Mouse (Mus musculus): Measurements from ENCODE around the gene Slc2a10.

Gene Slc2a10

DNA sequence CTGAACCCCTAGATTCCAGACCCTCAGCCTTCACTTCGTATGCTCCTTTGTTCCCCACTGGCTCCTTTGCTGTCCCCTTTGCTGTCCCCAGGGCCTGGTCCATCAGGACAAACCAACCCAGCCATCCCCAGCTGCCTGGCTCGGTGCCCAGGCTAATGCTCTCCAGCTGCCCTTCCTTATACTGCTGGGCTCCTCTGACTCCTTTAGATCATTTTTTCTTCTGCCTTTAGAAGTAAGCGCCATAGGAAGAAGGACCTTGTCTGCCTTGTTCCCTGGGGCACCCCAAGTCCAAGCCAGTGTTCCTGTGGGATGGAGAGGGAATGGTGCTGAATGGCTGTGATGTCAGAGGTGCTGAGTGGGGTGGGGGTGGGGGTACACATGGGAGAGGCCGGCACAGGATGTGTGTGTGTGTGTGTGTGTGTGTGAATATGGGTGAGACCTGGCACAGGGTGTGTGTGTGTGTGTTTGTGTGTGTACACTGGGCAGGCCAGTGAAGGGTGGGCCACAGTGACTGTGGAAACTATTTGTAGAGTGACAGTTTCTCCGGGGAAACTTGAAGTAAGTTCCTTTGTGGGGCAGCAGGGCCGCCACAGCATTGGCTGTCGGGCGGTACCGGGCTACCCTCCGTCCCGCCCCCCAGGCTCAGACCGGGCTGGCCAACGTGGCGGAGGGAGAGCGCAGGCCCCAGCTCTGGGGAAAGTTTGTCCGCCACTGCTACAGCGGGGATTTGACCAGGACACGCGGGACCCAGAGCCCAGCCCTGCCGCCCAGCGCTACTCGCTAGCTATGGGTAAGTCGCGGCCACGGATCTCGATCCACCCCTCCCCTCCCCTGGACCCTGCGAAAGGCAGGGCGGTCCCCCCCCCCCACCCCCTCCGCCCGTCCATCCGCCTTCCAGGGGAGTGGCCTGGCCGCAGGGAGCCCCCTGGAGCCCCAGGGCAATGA lies at the start of gene Slc2a10:
Gene Slc2a10, plus strand, starts transcription at position 529 of the 945 bp plus-strand sequence.
- DNase-seq (ENCODE audit: low spot score), result peak; percentile 38

DNA sequence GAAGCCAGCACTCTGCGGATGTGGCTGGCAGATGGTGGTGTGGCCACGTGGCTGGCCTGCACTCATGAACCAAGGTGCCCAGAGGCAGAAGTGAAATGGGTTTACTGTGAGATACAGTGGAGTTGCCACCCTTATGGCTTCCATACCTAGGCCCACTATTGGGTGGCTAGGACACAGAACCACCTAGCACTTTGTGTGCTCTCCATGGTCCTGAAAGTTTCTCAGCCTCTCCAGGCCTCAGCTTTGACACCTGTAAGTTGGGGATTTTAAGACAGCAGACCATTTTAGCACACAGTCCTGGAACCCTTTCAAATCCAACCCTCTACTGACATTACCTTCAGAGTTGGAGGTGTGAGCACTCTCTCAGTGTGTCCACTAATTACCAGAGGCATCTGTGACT lies 46.9 kb upstream of the Slc2a10 start:
- DNase-seq (ENCODE audit: low spot score), result peak; percentile 67

DNA sequence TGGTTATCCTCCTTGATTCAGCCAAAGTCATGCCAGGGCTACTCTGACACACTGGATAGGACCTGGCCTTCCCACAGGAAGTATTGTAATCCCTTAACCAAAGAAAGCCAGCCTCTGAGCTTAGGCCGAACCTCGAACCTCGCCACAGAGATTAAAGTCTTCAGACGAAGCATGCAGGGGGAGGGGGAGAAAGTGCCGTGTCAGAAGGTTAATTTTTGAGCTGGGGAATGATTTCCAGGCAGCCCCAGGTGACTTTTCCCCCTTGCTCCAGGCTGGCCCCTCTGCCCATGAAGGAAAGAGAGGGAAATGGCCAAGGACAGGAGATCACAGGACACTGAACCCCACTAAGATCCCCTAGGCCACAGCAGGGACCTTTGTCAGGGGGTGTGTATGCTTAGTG lies 45.4 kb upstream of the Slc2a10 start:
- no peak for DNase-seq (ENCODE audit: low spot score)

DNA sequence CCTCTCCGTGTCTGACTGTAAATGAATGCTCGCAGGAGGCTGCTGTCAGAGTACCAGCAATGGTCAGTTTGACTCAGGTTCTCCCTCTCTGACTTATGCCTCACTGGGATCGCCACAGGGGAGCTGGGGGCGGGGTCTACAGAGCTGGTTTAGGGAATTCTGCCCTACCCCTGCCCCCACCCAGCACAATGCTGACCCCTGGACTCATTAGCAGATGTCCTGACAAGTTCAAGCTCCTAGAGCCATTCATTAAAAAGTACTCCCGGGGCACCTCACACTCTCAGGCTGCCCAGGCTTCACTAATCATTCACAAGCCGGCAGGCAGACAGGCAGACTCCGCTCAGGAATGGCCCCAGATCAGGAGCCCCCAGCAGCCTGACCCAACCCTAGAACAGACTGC lies 43.9 kb upstream of the Slc2a10 start:
- DNase-seq (ENCODE audit: low spot score), result peak; percentile 41

DNA sequence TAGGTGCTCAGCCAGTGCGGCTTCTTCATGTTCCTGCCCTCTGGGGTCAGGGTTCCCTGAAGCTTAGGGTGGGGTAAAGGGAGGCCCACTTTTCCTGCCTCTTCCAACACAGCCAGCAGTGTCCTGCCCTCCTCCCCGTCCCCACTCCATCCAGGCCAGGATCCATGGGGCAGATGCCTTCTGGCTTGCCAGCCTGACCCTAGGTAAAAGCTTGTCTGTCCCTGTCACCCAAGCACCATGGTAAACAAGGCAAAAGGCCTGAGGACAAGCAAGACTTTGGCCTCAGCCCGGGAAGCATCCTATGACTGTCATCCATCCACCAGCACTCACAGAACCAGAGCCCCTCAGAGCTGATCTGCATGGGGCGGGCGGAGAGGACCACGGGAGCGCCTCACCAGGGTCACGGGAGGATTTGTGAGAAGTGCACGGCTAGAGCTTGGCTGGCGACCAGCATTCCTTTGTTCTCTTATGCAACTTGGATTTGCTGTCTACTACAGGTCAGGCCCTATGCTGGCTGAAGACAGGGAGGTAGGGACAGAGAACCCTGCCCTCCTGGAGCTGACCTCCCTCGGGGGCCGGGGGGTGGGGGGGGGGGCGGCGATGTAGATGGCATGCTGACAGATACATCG lies 35.6 kb upstream of the Slc2a10 start:
- no peak for DNase-seq (ENCODE audit: low spot score)

DNA sequence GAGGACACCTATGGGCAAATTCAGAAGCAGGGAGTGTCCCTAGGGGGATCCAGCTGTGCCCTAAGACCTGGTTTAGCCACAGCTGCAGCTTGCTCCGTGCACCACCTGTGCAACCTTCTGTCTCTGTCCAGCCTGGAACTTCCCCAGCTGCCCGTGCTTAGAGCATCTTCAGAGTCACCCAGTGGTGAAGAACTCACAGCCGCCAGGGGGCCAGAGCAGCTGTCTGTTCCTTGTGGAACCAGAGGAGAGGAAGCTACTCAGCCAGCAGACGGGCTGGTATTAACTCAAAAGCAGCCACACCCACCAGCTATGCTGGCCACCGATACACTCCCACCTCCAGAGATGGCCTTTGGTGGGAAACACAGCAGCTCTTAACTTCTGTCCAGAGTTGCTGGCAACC lies 33.4 kb upstream of the Slc2a10 start:
- DNase-seq (ENCODE audit: low spot score), result no peak

DNA sequence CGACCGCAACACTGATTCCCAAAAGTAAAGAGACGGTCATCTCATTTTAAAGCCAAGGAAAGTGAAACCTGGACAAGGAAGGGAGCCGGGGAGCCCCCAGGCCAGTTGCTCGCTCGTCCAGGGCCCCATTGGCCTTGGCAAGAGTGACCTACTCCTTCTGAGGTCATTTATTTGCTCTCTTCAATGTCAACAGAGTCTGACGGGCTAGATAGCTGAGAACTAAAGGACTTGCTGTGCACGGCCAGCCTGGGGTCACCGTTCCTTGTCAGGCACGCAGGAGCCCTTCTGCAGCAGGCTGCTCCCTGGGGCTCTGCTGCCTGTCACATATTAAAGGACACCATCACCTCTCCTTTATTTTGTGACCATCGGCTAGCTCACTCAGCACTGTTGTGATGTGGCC lies 31.6 kb upstream of the Slc2a10 start:
- DNase-seq (ENCODE audit: low spot score), result no peak

DNA sequence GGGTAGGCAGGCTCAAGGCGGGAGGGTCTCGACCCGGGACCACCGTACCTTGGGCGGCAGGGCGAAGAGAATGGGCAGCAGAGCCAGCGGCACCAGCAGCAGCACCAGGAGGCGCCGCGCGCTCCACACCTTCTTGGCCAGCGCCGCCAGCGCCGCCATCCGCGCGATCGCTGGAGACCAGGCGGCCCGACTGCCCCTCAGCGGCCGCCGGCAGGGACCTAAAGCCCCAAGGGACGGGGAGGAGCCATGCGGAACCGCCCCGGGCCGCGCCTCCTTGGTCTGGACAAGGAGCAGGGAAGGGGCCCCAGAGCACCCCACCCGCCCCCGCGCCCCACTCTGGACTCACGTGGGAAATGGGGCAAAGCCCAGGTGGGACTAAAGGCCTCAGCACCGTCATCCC lies 30.6 kb upstream of the Slc2a10 start, which contains the start of gene Slc13a3:
Gene Slc13a3, minus strand, starts transcription at position 228 of the 400 bp plus-strand sequence.
- peak; percentile 67 for DNase-seq (ENCODE audit: low spot score)

DNA sequence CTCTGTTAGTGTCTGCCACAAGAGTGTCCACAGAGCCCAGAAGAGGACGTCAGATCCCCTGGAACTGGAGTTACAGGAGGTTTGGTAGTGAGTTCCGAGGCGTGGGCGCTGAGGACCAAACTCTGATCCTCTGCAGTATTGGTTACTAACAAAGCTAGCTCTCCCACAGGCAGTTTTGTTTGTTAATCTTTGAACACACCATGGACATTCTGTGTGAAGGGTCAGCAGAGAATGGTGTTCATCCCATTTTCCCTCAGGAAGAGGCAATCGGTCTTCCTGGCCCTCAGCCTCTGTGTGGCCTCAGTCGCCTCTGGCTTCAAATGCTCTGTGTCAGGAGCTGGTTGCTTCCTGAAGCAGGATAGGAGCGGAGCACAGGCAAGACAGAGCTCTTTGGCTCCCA lies 28.2 kb upstream of the Slc2a10 start:
- DNase-seq (ENCODE audit: low spot score), result no peak

DNA sequence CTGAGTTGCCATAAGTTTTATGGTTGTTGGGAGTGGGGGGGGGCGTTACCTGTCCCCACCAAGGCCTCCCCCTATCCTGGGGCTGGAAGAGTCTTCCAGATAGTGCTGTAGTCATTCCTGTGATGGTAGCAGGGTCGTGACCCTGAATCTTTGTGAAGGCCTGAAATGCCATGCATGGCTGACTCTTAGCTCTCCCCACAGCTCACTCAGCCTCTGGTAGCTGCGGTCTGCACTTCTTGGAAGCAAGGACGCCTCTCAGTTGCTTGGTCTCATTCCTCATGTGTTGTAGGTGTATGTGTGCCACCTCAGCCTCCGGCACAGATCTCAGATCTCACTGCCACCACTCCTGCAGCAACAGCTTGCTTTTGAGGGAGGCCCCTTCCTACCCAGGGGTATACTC lies 27.7 kb upstream of the Slc2a10 start:
- DNase-seq (ENCODE audit: low spot score), result no peak

DNA sequence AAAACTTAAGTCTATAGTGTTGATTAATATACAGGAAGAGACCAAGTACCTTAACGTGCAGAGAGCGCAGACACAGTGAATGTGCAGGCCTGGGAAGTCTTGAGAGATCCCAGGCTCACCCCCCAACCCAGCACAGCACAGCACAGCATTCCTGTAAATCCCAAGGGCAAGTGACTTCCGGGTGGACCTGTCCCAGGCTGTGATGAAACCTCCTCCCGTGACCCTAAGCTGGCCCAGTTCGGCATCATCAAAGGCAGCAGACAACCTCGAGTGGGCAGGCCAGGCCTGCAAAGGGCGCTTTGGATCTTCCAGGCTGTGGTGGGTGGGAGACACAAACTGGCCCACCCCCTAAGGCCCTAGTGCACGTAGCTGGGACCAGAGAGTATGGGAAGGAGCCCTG lies 21.6 kb upstream of the Slc2a10 start:
- no peak for DNase-seq (ENCODE audit: low spot score)

DNA sequence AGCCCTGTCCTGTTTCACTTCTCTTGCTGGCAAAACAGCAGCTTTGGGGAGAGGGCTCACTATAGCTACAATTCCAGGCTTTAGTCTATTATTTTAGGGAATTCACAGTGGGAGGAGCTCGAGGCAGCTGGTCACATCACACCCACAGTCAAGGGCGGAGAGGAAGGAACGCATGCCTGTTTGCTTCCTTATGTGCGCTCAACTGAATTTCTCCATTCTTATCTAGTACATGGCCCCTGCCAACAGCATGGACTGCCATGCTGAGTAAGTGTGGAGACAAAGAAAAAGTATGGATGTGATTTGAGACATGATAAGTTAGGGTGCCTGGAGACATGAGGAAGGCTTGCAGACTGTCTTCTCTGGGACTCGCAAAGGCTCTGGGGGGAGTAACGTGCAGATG lies 19.4 kb upstream of the Slc2a10 start:
- DNase-seq (ENCODE audit: low spot score), result no peak

DNA sequence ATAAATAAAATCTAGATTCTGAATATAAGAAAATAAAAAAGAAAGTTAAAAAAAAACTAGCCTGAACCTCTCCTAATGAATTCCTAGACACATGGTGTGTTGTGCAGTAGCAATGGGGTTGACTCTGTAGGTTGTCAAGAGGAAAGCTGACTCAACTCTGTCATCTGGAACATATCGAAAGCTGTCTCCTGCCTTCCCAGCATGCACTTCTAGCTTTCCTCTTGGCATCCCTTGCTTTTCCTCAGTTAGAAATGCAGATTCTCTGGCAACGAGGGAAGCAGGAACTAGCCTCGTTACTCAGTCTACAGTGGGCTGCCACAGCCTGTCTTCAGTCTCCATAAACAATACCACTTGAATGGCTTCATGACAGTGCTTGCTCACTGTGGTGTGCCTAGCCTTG lies 17.8 kb upstream of the Slc2a10 start:
- no peak for DNase-seq (ENCODE audit: low spot score)

DNA sequence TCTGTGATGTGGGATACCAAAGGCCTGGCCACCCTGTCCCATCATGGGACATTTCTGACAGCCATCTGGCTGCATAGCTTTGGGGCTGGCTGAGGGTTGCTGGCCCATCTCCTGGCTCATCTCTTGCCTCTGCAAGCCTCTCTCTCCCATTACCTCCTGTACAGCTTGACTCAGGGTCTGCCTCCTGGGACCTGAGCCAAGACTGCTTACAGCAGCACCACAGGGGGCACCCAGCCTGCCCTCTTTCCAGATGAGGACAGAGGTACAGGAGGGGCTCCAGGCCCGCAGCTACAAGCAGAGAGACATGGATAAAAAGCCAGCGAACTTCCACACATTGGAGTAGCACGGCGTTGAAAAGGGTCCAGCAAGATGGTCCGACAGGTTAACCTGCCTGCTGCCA lies 17.2 kb upstream of the Slc2a10 start:
- no peak for DNase-seq (ENCODE audit: low spot score)

DNA sequence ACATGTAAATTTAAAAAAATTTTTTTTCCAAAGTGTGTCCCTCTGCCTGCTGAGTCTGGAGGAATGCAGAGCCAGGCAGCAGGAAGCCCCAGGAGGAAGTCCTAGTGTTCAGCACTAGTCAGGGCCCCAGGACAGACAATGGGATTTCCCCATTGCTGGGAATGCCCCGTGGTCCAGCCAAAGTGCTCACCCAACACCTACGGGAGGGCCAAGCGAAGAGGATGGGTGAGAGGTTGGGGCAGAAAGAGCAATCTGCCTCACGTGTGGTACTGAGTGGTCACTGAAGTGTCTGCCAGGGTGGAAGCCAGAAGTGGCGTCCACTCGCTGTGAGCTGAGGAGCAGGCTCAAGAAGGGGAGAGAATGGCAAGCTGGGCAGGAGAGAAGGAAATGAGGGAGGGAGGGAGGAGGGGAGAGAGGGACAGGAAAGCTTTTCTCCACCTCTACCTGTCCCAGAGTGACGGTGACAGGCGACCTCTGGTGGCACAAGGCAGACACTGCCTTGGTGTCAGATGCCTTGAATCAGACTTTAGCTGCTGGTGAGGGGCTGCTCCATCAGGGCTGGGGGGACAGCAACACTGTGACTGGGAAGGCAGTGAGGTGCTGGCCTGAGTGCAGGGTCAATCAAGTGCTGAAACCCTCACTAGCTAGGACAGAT lies 16.6 kb upstream of the Slc2a10 start:
- DNase-seq (ENCODE audit: low spot score), result peak; percentile 87

DNA sequence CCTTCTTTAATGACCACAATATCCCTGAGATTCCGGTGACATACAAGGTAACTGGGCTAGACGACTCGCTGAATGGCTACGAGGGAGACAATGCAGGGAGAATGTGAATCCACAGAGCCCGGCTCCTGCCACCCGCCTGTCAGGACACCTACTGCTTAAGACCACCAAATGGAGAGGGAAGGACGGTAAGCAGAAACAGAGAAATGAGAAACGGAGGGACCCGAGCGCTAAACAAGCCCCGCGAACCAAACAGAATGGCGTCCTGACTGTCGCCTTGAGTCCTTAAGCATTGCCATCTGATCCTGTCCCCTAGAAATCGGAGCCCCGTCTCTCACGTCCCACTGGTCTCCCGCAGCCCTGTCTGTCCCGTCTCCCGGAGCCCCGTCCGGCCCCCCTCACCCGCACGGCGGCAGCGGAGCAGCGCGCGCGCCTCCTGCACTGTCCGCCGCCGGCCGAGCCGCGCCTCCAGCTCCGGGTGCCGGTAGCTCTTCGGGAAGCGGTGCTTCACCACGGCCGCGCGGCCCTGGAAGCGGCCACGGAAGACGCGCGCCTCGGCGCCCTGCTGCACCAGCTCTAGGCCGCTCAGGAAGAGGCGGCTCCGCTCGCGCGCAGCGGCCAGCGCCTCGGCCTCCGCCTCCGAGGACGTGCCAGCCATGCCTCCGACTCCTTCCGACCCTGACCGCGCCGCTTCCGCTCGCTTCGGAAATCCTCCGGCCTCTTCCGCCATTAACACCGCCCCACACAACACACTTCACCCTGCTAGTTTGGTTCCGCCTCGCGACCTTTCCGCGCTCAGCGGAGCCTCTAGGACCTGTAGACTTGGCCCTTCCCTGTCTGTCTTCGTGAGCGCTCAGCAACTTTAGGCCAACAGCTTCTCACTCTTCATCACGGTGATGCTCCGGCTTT lies 10.7 kb upstream of the Slc2a10 start, which contains the start of gene Trp53rka:
Gene Trp53rka, minus strand, starts transcription at position 677 of the 906 bp plus-strand sequence.
- peak; percentile 88 for DNase-seq (ENCODE audit: low spot score)

DNA sequence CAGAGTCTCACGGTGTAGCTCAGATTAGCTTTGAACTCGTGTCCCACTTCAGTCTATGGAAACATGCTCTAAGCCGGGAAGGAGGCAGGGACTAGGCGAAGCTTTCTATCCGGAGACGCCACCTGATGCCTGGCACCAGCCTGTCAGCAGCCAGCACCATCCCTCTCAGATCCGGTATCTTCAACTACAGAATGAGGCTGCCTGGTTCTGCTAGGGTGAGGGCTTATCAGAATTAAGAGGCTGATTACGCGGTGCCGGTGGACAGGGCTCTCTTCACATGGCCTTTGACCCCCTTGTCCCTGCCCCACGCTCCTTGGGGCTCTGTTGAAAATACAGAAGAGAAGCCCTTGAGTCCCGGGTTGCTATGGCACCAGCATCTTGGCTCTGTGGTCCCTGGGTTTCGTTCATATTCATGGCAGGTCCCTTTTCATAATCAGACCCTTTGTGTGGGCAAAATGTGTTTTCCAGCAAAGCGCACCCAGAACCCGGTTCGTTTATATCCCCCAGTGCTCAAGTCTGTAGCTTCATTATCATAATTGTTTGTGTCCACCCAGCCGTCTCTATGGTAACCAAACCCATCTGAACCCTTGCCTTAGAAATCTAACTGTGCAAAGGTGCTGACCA lies 9.9 kb upstream of the Slc2a10 start:
- peak; percentile 42 for DNase-seq (ENCODE audit: low spot score)

DNA sequence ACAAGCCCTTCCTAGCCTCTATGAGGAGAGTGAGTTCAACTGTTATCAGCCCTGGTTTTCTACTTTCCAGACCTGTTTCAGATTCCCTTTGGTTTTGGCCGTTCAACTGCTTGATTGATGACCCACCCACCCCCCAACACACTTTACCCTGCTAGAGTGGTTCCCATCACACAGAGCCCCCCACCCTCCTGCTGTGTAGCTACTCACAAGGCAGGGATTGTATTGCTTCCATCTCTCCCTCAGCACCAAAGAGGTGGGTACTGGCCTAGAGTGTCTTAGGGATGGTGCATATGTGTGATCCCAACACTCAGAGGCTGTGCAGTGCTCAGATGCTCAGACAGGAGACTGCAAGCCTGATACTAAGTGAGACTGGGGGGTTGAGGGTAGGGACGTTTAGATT lies 9.1 kb upstream of the Slc2a10 start:
- DNase-seq (ENCODE audit: low spot score), result no peak

DNA sequence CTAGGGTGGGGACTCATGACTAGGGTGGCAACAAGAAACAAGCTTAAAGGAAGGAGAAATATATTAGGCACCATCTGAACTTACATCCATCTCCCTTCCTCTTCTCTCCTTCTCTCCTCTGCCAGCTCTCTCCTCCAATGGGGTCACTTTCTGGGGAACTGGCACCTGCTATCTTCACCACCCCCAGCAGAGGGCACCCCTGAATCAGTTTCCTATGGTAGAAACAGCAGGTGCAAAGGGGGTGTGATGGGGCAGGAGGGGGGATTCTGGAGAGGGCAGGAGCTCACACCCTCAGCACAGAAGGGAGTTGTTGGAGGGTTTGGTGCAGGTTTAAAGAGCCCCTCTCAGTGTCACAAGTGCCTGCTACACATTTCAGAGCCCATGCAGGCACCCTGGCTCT lies 7.3 kb upstream of the Slc2a10 start:
- no peak for DNase-seq (ENCODE audit: low spot score)

DNA sequence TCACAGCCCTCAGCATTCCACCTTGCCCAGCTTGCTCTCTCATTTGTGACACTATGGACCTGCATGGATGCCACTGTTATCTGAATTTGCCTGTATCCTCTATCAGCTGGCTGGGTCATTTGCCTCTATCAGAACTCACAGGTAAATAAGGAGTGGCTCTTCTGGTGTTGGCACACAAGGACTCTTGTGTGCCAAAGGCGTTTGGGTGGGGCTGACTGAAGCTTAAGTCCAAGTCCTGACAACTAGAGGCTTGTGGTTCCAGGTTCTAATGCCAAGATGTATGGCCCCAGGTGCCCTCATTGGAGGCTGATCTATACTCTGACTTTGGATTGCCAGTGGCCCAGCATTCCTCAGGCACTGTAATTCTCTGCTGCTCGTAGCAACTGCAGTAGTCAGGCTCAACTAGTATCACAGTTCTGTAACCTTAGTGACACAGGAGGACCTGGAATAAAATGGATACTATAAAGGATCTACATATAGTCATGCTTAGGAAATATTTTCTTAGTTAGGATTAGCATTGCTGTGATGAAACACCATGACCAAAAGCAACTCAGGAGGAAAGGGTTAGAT lies 5.8 kb upstream of the Slc2a10 start:
- DNase-seq (ENCODE audit: low spot score), result no peak

DNA sequence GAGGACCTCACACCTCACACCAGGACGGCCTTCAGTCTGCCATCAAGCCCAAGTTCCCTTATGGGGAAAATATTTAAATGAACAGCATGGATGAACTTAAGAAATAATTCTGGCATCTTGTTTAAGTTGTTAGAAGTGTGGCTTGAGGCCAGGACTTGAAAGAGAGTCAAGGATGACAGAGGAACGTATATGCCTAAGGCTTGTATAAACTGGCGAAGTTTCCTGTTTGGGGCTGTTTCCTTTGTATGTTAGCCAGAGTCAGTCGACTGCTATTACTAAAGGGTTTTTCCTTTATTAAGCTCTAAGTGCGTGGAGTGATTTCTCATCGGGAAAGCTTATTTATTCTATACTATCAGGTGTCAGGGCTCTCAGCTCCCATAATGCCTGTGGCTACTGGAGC lies 4.8 kb upstream of the Slc2a10 start:
- DNase-seq (ENCODE audit: low spot score), result no peak
